Mouse (Mus musculus) large intestine, adult 2 months (tissue): ENCODE measurements around the gene Slc26a1. TPM values are rescaled to one million over a fixed set of nuclear protein-coding genes. Genes with fewer than 3 reads are reported as not detected.

ENCODE experiments used
- DNase-seq: peaks from one replicate; pipeline ENCODE4 v3.0.0-alpha.2; 2012; ENCODE audit warnings: low read depth, low spot score
- WGBS: fragments of 180-500 bp; shearing (Covaris S2); methylation state at CpG from one replicate; pipeline ENCODE4 v1.1.7; 2018; 5-methylcytosine and 5-hydroxymethylcytosine counted together
- polyA plus RNA-seq: library from polyadenylated mRNA; depleted of rRNA; stranded (reverse); fragments of >200 nt; gene quantifications from 2 replicates; pipeline ENCODE4 v1.2.3, GENCODE M21; 2012

Slc26a1 gene
- polyA plus RNA-seq, 1 experiment = not detected

DNA sequence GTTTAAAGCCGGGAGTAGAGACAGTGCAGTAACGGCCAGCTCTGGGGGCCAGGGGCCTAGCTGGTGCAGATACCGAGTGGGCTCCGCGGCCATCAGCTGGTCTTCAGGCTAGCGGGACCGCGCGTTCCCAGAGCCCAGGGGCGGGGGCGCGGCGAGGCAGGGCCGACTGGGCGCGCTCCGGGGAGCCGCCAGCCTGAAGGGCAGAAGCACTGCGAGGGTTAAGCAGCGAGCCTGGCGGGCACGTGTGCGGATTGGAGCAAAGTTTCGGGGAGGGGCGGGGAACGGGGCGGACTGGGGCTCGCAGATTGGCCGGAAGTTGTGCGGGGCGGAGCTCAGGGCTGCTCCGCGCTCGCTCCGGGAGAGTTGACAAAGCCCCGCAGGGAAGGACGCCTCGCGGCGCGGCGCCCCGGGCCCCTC lies 18.5 kb upstream of the Slc26a1 start:
- DNase-seq = peak; percentile 73
- under 1% methylated on average over 41 of the region's 43 CpGs for WGBS

DNA sequence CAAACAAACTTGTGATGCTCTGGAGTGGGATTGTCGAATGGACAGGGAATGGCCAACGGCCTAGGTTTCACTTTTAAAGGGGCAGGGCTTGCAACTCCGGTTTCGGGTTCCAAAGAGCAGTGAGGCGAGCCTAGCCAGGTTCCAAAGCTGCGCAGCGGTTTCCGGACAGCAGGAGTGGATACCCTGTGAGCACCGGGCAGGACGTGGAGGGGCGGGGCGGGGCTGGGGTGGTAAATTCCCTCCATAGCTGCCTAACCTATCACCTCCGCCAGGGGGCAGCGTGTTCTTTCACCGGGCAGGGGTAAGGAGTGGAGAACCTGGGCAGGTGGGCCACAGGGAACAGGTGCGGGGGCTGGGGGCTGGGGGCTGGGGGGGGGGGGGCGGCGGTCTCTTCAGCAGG lies 16.9 kb upstream of the Slc26a1 start, which contains the start of gene Fgfrl1:
TSS of gene Fgfrl1 (plus strand) at position 112 of the 400 bp plus-strand sequence.
- WGBS = 2% methylated on average over 16 of the region's 18 CpGs
- DNase-seq = peak; percentile 62

DNA sequence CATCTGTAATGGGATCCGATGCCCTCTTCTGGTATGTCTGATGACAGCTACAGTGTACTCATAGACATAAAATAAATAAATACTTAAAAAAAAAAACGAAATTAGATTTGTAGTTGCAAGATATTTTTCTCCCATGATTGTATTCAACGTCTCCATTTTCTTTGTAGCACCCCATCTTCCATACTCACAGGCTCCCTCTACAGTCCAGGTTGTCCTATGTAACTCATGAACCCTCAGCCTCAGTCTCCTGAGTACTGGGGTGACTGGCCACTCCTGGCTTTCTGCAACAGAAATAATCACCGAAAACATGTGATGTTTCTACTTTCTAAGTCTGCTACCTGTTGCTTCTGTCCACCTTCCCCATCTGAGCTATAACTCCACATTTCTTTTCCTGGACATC lies 15.8 kb upstream of the Slc26a1 start:
- 68% methylated on average over 4 of the region's 4 CpGs for WGBS

GRCm38 (mm10) chr5:108689091-108689490 lies 13.7 kb upstream of the Slc26a1 start:
- DNase-seq = no peak
- 84% methylated on average over 5 of the region's 5 CpGs for WGBS

More for the DNA sequence above, 15.8 kb upstream of the Slc26a1 start:
- no peak for DNase-seq

DNA sequence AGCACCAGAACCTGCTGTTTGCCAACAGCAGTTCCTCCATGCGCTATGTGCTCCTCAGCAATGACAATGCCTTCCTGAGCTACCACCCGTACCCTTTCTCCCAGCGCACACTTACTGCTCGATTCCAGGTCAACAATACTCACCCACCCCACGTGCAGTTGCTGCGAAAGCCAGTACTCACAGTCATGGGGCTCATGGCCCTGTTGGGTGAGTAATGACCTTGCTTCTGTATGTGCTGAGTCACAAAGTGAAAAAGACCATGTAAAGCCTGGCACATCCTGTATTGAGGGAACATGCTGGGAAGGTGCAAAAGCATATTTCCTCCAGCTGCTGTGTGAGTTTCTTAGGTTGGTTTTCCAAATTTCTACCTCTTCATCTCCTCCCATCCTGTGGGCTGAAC lies 5.5 kb upstream of the Slc26a1 start:
- WGBS = 94% methylated on average over 6 of the region's 6 CpGs
- no peak for DNase-seq

DNA sequence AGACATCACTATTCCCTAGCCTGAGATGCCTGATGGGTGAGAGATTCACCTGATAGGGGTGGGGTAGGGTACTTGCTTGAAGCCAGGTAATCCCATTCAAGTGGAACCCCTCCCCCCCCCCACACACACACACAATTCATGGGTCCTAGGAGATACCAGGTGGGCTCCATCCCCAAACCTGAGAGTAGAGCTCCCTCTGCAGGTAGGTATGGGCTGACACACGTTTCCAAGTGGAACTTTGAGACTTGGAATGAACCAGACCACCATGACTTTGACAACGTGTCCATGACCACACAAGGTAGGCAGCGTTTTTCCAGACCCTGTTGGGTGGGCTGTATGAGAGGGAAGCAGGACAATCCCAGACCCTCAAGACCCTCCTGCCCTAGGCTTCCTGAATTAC lies 4.5 kb upstream of the Slc26a1 start:
- 59% methylated on average over 3 of the region's 3 CpGs for WGBS
- no peak for DNase-seq

GRCm38 (mm10) chr5:108678296-108678854 lies 3.0 kb upstream of the Slc26a1 start:
- no peak for DNase-seq
- 87% methylated on average over 6 of the region's 6 CpGs for WGBS

DNA sequence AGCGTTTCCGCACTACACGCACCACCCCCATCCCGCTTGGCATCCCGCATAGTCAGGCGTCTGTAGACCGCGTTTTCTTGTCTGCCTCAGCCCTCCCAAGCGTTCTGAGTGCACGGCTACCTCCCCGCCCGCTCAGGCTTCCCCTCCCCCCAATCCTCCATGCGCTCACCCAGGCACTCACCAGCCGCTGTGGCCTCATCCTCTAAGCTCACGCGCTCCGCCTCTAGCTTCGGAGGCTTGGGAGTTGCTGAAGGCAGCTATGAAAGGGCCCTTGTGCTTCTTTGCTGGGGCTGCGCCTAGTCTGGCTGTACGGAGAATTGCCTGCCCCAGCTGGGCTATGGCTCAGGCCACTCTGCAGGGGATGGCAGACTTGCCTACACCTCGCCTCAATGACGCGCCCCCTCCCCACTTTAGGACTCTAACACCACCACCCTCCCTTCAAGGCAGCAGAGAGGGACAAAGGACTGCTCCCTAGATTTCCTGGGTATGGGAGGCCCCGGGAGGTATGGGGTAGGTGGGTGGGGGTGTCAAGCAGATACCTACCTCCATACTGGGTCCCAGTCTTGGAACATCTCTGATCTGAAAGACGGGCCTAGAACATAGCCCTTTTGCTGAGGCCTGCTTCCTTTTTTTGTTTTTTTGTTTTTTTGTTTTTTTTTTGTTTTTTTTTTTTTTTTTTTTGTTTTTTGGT lies 2.4 kb upstream of the Slc26a1 start:
- 34% methylated on average over 25 of the region's 25 CpGs for WGBS
- no peak for DNase-seq

GRCm38 (mm10) chr5:108676772-108677498 lies 1.6 kb upstream of the Slc26a1 start:
- 34% methylated on average over 5 of the region's 5 CpGs for WGBS
- no peak for DNase-seq

GRCm38 (mm10) chr5:108674624-108675023 lies 745 bp downstream of the Slc26a1 start:
- no peak for DNase-seq
- WGBS = 63% methylated on average over 2 of the region's 2 CpGs

DNA sequence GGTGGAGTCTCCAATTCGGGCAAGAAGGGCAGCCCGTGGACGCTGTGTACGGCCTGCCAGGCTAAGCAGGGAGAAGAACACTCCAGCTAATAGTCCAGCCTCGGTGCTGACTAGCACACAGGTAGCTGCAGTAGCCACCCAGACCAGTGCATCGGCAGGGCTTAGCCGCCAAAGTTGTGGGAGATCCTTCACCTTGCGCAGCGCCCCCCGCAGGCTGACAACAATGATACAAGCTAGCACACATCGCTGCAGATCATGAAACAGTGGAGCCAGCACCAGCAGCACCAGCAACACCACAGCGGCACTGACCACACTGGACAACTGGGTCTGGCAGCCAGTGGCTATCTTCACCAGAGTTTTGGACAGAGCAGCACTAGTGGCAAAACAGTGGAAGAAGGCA lies 3.6 kb downstream of the Slc26a1 start:
- DNase-seq = no peak
- 95% methylated on average over 12 of the region's 12 CpGs for WGBS

DNA sequence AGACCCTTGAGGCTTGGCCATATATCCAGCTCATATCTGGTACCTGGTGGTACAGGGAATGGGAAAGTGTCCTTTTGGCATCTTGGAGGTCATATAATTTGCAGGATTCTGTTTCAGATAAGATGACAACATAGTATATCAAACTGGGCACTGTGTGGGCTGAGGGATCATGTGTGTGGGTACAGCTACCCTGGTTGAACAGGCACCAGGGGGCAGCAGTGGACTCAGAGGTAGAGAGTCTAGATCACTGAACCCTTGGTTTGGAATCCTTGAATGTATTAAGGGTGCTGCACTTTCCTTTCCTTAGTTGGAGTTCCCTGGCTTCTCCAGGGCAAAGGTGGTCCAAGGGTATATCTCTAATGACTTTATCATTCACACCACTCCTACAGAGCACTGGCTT lies 4.6 kb downstream of the Slc26a1 start:
- DNase-seq = no peak

DNA sequence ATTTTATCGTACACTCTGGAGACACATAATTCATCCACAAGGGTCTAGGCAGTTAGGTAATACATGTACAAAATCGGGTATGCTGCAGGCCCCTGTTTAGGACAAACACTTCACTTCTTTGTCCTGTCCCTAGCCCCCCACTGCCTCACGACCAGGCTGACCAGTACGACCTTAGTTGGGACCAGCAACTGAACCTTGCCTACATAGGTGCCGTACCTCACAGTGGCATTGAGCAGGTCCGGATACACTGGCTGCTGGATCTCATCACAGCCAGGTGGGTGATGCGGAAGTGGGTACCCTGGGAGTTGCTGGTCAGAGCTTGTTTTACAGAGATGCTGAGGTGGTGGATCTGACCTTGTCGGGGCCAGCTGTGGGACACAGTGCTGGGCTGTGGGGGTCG lies 5.4 kb downstream of the Slc26a1 start:
- DNase-seq = no peak
- whole genome bisulfite sequencing = 74% methylated on average over 9 of the region's 9 CpGs

DNA sequence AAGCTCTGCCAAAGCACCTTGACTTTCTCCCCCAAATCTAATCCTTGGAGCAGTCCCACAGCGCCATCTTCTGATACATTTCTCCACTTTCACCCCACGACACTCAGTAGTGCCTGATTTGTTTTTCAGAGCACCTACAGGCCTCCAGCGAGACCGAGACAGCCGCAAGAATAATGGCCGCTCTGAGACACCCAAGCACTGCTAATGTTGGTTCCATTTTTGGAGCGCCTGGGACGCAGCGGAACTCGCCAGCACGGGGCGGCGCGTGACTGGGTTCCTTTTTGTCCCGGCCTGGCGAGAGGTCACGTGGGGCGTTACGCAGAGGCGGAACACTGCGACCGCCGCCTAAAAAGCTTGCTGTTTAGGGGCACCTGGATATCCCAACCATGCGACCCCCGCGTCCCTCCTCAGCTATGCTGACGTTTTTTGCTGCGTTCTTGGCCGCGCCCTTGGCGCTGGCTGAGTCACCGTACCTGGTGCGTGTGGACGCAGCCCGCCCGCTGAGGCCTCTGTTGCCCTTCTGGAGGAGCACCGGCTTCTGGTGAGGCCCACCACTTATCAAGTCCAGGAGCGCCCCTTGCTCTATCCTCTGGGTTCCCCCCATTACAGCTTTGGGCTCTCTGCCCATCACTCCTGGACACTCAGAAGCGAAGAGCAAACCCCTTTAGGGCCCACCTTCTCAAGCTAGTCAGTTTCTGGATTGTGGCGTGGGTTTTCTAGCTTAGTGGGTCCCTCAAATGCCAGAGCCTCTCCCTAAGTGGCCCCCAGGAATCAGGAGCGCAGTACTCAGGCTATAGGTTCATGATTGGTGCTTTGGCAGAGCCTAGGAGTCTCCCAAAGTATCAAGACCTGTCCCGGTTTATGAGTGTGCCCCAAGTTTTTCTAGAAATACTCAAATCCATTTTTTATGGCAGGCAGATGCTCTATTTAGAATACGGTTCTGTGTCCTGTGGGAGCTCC lies 6.1 kb downstream of the Slc26a1 start, which contains the start of gene Dgkq:
TSS of gene Dgkq (minus strand) at position 696 of the 960 bp plus-strand sequence.
- DNase-seq = no peak
- 2% methylated on average over 43 of the region's 43 CpGs for WGBS

DNA sequence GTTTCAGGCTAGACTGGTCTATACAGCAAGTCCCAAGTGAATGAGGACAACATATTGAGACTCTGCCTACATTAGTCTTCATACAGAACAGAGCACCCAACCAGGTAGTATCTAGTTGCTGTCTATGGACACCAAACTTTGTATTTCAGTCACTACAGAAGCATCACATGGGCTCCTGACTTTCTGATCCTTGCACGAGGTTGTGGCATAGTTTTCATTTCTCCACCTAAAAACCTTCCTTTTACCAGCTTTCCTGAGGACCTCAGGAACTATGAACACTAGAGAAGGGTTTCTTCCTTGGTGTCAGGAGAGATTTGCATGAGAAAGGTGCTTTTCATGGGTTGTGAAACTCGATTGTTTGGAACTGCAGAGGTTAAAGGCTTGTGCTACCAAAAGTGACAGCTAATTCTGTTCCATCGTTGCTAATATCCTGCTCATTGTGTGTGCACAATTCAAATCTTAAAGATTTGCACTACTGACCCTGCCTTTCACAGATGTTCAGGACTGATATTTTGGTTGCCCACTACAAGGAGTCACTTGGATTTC lies 6.9 kb downstream of the Slc26a1 start:
- WGBS = 6% methylated on average over 3 of the region's 3 CpGs
- no peak for DNase-seq

- 83% methylated on average over 2 of the region's 2 CpGs for WGBS
- no peak for DNase-seq
These were observed 8.0 kb downstream of the Slc26a1 start for GRCm38 (mm10) chr5:108667370-108667769.

DNA sequence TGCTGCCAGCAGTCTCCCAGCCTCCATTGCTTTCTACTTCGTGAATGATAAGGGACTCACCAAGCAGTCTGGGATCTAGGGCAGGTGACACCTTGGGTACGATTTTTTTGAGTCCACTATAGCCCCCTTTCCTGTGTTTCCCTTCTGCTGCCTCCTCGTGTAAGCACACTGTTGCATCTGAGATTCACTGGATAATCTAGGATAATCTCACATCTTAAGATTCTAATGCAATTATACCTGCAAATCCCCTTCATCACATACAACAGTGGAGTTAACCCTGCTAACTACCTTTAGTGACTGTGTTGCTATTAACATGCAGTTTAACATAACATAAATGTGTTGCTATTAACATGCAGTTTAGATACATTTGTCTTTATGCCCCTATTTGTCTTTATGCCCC lies 10.3 kb downstream of the Slc26a1 start:
- WGBS = 40% methylated on average over 3 of the region's 3 CpGs
- DNase-seq = no peak

DNA sequence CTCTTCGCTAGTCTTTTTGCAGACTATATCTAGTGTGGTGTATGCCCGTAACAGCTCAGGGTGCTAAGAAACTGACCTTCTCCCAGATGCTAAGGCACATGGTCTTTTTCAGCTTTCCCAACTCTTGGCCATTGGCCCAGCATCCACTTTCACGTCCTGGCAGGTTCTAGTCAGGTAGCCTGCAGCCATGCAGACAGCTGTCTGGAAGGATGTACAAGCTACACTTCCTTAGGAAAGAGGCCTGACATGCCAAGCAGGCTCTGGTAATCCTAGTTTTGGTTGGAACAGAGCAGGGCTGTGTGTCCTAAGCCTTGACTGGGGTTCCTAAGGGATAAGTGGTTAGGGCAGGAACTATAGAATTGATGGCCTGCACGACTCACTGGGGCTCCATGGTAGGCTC lies 12.6 kb downstream of the Slc26a1 start:
- 82% methylated on average over 4 of the region's 4 CpGs for WGBS
- DNase-seq = no peak

- WGBS = 11% methylated on average over 36 of the region's 36 CpGs
- peak; percentile 81 for DNase-seq
These were observed 14.6 kb downstream of the Slc26a1 start for GRCm38 (mm10) chr5:108660632-108661268.
